Mouse (Mus musculus): ENCODE data around the gene Klhl2.

The Klhl2 gene

DNA sequence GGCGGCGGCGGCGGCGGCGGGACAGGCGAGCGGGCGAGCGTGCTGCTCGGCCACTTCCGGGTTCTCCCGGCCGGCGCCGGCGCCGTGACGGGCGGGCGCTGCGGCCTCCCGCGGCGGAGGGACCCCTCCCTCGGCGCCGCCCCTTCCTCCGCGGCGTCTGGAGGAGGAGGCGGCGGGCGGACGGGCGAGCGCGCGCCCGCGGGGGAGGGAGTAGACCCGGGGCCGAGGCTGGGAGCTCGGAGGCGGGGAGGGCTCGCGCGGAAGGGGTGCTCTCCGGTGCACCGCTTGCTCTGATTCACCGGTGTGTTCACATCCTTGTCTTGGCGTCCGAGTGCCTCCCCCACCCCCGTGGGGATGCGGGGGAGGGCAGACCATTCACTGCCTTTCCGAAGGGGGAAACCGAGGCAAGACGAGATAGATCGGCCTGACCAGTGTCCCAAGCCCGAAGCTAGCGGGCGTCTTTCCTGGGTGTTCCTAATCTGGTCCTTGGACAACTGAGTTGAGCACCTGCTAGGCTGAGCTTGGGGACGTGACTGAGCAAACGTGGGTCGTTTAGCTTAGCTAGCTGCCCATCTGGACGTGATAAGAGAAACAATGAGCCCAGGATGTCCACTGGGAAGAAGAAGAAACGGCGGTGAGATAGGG, at the start of gene Klhl2:
Klhl2 (minus strand) TSS at position 121 of the 645 bp plus-strand sequence.
- DNase-seq: peak; percentile 82

DNA sequence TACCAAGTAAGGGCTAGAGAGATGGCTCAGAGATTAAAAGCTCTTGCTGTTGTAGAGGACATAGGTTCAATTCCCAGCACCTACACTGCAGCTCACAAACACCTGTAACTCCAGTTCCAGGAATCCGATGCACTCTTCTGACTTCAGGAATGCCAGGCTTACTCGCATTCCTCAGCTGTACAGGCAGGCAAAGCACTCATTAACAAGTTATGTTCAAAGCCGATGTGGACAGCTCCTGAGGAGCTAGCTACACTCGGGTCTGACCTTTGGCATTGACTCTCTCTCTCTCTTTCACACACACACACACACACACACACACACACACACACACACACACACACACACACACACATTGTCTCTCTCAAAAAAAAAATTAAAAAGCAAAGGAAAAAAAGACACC, 48.9 kb upstream of the Klhl2 start:
- DNase-seq: no peak

DNA sequence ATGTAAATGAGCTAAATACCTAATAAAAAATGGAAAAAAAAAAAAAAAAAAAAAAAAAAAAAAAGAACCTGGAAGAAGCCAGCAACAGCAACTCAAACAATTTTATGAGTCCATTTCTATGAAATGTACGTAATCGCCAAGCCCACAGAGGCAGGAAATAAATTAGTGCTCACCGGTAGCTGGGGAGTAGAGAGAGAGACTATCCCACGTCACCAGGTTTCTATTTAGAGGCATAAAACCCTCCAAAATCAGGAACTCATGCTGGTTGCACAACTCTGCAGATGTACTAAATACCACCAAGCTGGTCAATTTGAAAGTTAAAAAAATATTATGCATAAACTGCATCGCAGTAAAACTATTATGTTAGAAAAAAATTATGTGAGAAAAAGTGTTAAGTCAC, 46.9 kb upstream of the Klhl2 start:
- DNase-seq: no peak

DNA sequence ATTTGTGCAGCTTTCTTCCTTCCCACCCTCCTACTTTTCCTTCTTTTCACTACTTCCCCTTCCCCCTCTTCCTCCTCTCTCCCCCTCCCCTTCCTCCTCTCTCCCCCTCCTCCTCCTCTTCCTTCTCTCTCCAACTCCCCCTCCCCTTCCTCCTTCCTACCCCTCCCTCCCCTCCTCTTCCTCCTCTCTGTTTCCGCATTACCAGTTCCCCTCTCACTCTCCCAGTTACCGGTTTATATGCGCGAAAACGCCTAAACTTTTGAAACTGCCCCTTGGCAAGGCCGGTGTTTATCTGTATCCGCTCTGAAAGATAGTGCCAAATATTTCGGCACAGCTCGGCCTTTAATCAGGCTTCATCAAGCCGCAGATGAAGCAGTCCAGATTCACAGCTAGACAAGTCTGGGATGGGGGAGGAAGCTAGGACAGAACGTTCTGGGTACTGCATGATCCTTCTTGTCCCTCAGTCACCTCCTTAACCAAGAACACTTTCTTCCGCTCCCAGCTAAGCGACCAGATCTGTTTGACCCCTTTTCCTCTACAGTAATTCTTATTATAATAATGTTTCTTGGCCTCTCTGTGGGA, 30.9 kb upstream of the Klhl2 start:
- no peak for DNase-seq

DNA sequence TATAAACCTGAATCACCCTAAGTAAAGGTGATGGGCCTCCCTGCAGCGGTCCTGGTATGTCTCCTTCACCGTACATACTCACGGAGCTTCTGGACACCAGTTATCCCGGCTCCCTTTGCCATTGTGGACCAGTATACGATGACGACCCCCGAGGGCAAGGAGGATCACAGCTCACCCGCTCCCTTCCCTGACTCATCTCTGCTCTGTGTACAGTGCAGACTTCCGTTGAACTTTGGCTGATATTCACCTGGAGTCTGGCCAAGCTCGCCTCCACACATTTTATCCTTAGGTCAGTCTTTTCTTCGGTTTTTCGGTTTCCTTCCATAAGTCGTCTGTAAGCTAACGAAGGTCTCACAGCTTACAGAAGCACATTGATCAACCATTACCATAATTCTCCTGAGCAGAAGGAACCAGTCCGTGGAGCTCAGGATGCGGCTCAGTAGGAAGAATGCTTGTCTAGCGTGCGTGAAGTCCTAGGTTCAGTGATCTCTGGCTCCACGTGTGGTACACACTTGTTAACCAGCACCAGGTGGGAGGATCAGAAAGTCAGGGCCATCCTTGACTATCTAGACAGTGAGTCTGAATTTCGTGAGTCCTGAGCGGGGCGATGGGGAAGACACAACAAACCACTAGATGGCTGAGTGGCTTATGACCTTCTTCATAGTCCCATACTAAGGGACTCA, 28.0 kb upstream of the Klhl2 start:
- no peak for DNase-seq

DNA sequence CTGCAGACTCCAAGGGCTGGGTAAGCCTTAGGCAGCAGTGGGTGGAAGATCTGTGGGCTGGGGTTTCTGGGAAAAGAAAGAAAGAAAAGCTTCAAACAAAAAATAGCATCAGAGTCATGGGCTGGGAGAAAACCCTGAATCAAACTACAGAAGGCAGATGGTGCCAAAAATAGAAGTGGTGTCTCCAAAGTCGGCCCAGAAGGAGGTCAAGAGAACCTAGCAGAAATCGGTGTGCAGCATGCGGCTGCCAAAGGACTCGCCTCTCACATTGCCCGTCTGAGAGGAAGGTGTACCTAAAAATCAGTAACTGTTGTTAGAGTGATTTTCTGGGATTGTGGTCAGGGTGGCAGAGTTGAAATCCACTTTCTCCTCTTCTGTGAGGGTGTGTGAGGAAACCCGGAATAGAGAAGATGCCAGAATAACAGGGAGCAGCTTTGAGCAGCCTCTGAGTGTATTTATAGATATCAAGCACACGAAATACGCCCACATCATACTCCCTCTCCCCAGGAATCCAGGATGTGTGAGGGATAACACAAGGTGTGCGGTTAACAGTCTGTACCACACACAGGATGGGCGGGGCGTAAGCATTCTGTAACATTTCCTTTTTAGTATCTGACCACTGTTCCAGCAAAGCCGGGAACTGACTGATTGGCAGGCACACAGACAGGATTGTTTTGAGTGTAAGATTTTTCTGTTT, 21.8 kb upstream of the Klhl2 start:
- DNase-seq: peak; percentile 24

DNA sequence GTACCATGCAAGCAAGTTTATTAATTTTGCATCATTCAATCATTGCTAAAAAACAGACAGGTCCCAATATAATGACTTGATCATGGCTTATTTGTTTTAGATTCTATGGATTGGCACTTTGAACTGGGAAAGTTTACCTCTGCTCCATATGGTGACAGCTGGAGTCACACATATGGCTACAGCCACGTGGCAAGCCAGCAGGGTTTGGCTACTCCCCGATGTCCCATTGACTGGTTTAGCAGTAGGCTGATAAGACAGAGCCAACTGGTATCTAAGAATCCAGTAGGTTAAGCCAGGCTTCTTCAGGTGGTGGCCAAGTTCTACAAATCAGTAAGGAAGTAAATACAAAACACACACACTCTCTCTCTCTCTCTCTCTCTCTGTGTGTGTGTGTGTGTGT, 20.4 kb upstream of the Klhl2 start:
- DNase-seq: no peak

DNA sequence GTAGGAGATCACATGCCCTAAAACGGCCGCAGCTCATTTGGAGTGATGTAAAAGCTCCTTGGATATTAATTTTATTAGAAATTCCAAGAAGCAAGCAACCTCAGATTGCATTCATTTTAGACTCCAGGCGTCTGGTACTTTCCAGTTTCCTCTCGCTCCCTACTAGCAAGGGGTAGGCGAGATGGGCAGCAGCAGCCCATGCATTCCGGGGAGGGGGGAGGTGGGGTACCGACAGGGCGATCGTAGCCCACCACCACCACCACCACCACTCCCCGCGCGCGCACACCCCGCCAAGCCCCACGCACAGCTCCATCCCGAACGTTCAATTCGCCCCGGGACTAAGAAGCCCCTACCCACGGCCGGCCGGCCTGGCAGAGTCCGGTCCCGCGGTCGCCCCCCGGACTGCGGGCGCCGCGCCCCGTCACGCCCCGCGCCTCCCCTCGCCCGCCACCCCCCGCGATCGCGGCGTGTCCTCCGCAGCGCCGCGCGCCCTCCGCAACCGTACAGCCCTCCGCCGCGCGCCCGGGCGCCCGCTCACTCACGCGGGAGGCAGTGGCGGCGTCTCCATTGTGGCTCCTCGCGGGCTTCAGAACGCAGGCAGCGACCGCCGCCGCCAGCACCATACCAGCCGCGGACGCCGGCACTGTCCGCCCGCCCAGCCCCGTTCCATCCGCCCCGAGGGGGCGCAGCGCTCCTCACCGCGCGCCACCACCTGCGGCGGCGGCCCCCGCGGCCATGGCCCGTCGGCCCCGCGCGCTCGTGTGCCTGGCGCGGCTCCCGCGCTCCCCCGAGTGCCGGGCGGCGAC, 523 bp downstream of the Klhl2 start:
- DNase-seq: peak; percentile 67

DNA sequence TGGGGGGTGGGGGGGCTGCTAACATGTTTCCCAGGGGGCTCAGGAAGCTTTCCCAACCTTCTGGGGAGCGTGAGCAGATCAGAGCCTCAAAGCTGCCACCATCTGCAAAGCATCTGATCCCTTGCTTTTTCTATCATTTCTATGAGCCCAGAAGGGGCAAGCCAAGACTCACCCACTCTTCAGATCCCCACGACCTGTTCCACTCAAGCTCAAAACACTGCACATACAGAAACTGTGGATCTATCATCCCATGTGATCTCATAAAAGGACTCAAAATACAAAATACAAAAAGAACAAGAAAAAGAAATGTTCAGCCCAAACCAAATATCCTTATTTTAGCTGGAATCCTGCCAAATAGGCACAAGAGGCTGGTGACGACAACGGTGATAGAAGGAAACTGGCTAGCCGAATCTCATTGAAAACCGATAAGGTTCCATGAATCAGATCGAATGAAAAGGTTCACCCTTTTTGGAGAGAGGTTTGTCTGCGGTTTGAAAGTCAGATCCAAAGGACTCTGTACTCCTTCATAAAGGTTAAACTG, 1.5 kb downstream of the Klhl2 start:
- DNase-seq: no peak

DNA sequence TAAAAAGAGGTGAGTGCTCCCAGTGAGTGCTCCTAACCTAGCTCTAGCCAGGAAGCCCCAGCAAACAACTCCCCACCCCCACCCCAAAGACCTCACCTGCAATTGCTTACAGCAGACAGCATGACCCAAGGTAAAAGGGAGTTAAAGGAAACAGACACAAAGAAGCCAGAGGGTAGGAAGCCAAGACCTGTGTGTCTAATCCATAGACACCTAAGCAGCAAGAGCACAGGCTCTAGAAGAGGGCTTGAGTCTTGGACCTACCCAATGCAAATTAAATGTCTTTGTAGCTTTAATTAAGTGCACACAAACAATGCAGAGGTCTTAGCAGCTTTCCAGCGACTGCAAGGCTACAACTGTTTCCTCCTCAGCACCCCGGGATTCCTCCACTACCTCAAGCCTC, 2.2 kb downstream of the Klhl2 start:
- DNase-seq: no peak

DNA sequence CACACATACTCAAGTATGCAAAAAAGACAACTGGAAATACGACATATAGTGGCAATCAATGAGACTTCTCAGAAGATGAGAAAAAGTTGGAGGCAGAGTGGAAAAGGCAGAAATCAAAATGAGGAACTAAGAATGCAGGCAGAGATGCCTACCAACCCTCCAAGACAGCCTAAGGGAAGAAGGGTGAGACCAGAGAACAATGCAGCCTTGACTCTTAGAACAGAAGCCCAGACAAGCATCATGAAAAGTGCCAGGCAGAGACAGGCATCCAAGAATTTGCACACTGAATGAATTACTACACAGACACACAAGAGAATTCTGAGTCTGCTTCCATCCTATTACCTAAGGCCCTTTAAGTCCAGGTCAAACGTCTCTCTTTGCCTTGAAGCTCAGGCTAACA, 2.6 kb downstream of the Klhl2 start:
- DNase-seq: no peak

DNA sequence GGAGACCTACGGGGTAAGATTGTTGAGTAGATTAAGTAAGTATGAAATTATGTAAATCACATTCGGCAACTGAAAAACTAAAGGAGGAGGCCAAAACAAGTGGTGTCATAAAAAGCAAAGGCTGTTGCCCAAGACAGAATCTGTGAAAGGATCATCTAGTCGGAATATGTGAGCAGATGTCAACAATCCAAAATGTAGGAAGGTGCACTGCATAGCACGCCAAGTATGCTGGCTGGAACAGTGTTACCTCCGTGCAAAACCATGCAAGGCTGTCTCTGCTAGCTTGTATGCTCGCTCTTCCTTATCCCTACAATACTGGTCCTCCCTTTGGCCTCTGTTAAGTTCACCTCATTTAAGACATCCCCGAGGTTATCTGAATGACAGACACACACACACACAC, 4.5 kb downstream of the Klhl2 start:
- DNase-seq: no peak

DNA sequence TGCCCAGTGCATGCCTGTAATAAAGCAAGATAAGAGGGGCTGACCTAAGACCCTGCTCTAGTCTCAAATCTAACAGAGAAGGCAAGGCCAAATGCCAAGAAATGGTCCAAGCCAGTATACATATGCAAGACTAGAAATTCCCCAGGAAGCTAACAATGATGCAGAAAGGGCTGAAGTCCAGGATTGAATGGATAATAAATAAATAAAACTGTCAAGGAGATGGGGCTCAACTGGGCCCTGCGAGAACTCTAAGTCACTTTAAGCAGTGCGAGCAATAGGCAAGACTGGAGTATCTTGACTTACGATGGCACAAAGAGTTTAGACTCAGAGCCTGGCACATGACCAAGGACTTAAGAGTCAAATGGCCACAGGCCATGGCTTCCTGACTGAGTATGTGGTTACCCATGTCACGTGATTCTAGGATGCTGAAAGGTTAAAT, 5.8 kb downstream of the Klhl2 start:
- DNase-seq: no peak

DNA sequence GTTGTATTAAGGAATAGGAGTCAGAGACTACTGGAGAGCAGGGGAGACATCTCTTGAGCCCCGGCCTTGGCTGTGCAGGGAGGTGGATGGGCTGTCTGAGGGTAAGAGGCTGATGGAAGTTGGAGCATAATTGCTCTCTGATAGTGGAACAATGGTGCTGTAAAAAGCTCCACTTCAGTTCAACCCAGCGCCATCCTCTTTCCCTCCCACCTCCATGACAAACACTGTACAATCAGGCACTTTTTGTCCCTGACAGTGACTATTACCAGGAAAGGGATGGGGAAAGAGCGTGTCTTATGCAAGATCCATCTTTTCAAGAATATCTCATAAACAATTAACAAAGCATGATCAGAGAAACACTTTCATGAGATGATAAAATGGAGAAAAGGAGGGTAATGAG, 6.6 kb downstream of the Klhl2 start:
- DNase-seq: no peak

DNA sequence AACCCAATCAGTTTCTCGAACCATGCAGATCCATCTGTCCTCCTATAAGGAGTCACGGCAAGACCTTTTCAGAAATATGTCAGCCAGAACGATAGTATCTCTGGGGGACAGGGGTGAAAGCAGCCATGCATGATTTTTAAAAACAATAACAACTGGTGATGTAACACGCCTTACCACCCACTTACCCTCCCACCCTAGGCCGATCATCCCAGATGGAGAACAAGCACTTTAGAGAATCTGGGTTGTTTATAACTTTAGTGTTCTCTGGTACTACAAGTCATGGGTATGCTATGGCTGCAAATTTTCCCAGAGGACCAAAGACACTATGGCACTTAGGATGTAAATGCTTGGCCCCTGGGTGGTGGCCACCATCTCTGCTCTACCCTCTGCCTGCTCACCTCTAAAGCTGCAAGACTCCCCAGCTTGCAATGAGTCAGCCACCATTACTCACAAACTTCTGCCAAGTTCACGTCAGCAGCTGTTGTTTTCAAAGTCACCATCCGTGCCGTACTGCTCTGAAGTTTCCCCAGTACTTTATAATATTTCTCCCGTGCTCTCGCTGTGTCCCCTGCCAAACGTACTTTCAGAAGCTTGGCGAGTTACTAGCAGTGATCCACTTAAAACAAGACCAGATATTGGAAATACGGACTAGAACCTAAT, 7.9 kb downstream of the Klhl2 start:
- DNase-seq: no peak

DNA sequence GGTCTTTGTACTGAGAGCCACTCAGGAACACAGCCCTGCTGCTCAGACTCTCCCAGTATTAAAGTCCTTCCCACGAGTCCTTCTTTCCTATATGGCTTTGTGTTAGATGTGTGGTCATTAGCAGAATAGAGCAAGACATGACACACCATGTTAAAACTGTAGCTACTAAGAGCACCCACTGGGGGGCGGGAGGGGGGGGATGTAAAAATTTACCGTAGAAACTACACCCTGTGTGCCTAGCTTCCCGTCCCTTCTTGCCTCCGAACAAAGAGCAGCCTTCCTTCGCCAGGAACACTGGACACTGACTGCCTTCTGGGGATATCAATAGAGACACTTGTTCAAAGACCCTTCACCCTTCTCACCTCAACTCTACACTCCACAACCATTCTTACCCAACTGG, 10.2 kb downstream of the Klhl2 start:
- DNase-seq: no peak

DNA sequence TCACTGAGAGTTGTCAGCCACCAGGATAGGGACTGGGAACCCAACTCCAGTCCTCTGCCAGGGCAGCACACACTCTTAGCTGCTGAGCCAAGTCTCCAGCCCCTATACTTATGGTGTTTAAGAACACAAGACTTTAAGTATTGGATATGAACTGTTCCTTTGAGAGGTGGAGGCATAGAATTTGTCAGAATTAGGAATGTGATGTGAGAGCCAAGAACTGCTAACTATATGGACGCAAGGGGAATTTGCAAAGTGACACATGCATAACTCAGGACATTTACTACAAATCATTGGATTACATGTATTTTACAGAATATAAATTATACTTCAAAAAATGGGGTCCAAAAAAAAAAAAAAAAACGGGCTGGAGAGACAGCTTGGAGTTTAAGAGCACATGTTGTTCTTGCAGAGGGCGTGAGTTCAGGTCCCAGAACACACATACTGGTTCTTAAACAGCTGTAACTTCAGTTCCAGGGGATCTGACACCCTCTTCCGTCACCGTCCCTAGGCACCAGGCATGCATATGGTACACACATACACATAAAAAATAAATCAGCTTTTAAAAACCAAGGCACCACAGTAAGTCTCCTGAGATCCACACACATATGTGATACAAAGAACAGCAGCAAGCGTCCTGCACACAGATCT, 14.2 kb downstream of the Klhl2 start:
- no peak for DNase-seq

DNA sequence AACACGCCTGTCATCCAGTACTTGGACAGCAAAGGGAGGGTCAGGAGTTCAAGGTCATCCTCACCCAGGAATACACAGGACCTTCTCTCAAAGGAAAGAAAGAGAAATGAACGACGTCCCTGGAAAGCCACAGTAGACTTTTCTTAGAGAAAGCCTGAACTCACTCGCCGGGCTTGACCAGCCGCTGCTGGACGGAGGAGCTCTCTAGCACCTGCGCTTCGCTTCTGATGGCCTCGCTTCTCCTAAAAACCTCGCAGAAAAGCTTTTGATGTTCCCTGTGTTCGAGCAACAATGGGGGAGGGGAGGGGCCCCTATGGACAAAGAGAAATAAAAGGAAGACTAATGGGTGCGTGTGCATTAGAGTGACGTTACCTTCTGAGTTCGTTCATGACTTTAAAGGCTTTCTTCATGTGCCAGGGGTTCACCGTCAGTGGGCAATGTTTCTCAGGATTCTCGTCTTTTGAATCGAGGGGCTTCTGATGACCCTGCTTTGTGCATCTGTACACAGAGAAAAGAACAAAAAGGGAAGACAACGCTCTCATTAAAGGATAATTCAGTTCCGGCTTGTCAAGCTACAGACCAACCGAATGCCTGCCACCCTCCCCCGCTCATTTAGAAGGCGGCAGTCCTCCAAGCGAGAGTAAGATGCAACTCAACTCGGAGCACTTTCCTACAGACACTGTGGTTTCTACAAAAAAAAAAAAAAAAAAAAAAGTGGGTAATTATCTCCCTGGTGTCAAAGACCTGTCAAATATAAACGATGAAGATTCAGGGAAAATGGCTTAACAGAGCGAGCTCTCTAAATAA, 15.5 kb downstream of the Klhl2 start:
- DNase-seq: no peak

DNA sequence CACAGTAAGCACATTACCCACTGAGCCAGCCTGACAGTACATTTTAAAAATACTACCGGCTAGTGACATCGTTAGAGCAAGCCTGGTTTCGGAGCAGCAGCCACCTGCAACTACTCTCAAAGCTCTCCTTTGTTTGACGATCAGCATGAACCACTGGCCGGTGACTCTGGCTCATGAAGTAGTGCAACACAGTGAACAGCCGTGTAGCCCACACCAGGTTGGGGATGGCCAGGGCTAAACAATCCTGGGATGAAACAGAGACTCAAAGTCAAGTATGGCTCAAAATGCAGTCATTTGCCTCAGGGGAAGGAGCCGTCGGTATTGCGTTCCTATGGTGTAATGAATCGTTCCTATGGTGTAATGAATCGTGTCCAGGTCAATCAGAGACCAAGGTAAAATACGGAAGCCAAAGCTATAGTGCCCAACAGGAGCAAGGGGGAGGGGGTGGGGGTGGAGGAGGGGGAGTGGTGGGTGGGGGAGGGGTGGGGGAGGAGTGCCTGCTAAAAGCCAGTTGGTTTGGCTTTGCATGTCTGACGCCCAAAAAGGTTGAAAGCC, 17.2 kb downstream of the Klhl2 start:
- no peak for DNase-seq

DNA sequence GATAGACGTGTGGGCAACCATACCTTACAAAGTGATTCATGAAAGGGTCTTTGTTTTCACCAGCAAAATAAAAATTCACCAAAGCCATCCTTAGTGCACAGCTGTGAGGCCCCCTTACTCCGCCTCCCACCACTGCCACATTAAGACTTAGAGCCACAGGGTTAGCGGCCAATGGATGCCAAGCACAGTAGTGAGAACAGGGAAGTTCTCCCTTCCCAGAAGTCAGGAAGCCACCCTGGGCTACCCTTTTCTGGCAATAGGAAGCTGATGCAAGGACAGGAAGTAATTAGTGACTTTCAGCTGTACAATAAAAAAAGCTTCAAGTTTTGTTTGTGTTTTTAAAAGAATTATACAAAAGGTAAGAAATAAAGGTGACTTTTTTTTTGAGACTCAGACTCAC, 18.2 kb downstream of the Klhl2 start:
- DNase-seq: no peak
